Mouse (Mus musculus) gastrocnemius, postnatal 25 days (tissue): Measurements from ENCODE around the gene Slc25a23. TPM values are rescaled to one million over a fixed set of nuclear protein-coding genes. Genes with fewer than 3 reads are reported as not detected.

Experiments used
- DNase-seq: peaks from one replicate; pipeline ENCODE4 v3.0.0; 2022
- total RNA-seq, 2 experiments: library from RNA; stranded (reverse); gene quantifications; 1 replicate in 1 of 2; 2 replicates in 1 of 2; pipeline ENCODE4 v1.2.3; 2021

The Slc25a23 gene
- total RNA-seq, 2 experiments from 2014 or later, result 35.8 to 48.9 TPM

- DNase-seq, result no peak
These were observed 47.3 kb downstream of the Slc25a23 start for GRCm38 (mm10) chr17:57012245-57012795.

- DNase-seq, result peak; percentile 95
These were observed 48.2 kb downstream of the Slc25a23 start, which contains the start of the genes Gtf2f1 and Gm17949 for GRCm38 (mm10) chr17:57011236-57012141. TSS of gene Gtf2f1 (minus strand) at chr17:57011288. TSS of gene Gm17949 (plus strand) at chr17:57011469.

GRCm38 (mm10) chr17:57010911-57011235 lies 48.8 kb downstream of the Slc25a23 start:
- DNase-seq, result no peak

GRCm38 (mm10) chr17:57007137-57007905 lies 52.3 kb downstream of the Slc25a23 start:
- no peak for DNase-seq

- DNase-seq, result no peak
These were observed 55.7 kb downstream of the Slc25a23 start for GRCm38 (mm10) chr17:57003994-57004393.

GRCm38 (mm10) chr17:57001228-57001627 lies 58.4 kb downstream of the Slc25a23 start:
- DNase-seq, result no peak

- DNase-seq, result no peak
These were observed 59.6 kb downstream of the Slc25a23 start, which contains the start of gene Pspn for GRCm38 (mm10) chr17:56999968-57000609. TSS of gene Pspn (minus strand) at chr17:57000018.

- no peak for DNase-seq
These were observed 60.2 kb downstream of the Slc25a23 start for GRCm38 (mm10) chr17:56999414-56999813.

GRCm38 (mm10) chr17:56997029-56997667 lies 62.5 kb downstream of the Slc25a23 start, which contains the start of gene Alkbh7:
TSS of gene Alkbh7 (plus strand) at chr17:56997339.
- peak; percentile 97 for DNase-seq

GRCm38 (mm10) chr17:56996506-56996905 lies 63.2 kb downstream of the Slc25a23 start:
- DNase-seq, result no peak

GRCm38 (mm10) chr17:56995046-56995445 lies 64.6 kb downstream of the Slc25a23 start:
- DNase-seq, result no peak

Other genes starting within 250 kb of the Slc25a23 start
- gene Rfx2, start 228.8 kb downstream of the Slc25a23 start, total RNA-seq, result 1 to 10 TPM; 3.0 to 4.1 TPM
- not detected for gene Acsbg2, start 185.4 kb downstream of the Slc25a23 start, total RNA-seq
- not detected for gene 1700061G19Rik, start 184.4 kb downstream of the Slc25a23 start, total RNA-seq
- 10 to 100 TPM; 16.0 to 16.5 TPM for gene Mllt1, start 124.4 kb downstream of the Slc25a23 start, total RNA-seq
- not detected for gene Acer1, start 77.7 kb downstream of the Slc25a23 start, total RNA-seq
- gene Clpp, start 69.6 kb downstream of the Slc25a23 start, total RNA-seq, result 10 to 100 TPM; 29.8 to 31.3 TPM
- gene Alkbh7, start 62.5 kb downstream of the Slc25a23 start, total RNA-seq, result 10 to 100 TPM; 24.4 to 28.3 TPM
- gene Pspn, start 59.8 kb downstream of the Slc25a23 start, total RNA-seq, result not detected
- gene Gtf2f1, start 48.6 kb downstream of the Slc25a23 start, total RNA-seq, result 10 to 100 TPM; 16.1 to 18.7 TPM
- not detected for gene Gm17949, start 48.4 kb downstream of the Slc25a23 start, total RNA-seq
- 10 to 100 TPM; 23.4 to 24.1 TPM for gene Khsrp, start 28.3 kb downstream of the Slc25a23 start, total RNA-seq
- gene Slc25a41, start 18.2 kb downstream of the Slc25a23 start, total RNA-seq, result not detected
- under 1 TPM; 0.77 to 0.99 TPM for gene Crb3, start 758 bp downstream of the Slc25a23 start, total RNA-seq
- gene Dennd1c, start 18.7 kb upstream of the Slc25a23 start, total RNA-seq, result 1 to 10 TPM in 1 of 2 experiments, under 1 TPM in 1; 0.31 to 1.2 TPM
- 1 to 10 TPM; 1.1 to 1.3 TPM for gene Tubb4a, start 27.9 kb upstream of the Slc25a23 start, total RNA-seq
- gene Tnfsf9, start 45.5 kb upstream of the Slc25a23 start, total RNA-seq, result under 1 TPM; 0.27 to 0.41 TPM
- gene Cd70, start 89.9 kb upstream of the Slc25a23 start, total RNA-seq, result not detected
- not detected for gene Tnfsf14, start 134.3 kb upstream of the Slc25a23 start, total RNA-seq
- gene C3, start 168.3 kb upstream of the Slc25a23 start, total RNA-seq, result 10 to 100 TPM in 1 of 2 experiments, 1 to 10 TPM in 1; 2.5 to 26.2 TPM
- gene Gpr108, start 188.6 kb upstream of the Slc25a23 start, total RNA-seq, result 10 to 100 TPM; 20.7 to 22.7 TPM
- gene Trip10, start 189.6 kb upstream of the Slc25a23 start, total RNA-seq, result 100 to 1,000 TPM; 132 to 134 TPM
- under 1 TPM; 0.33 to 0.56 TPM for gene Vav1, start 219.2 kb upstream of the Slc25a23 start, total RNA-seq